Mouse (Mus musculus): ENCODE measurements around the gene Tmem144.

- no peak for TF ChIP-seq POLR2A (IDR thresholded peaks at IDR 0.05; ENCODE audit: borderline replicate concordance, low read depth, low read length)
- TF ChIP-seq CTCF (IDR thresholded peaks at IDR 0.05; ENCODE audit: low read depth, low read length): peak; percentile 85
Observed at GRCm38 (mm10) chr3:79886357-79887091, 34.0 kb upstream of the Tmem144 start.
